Mouse (Mus musculus) pancreas, adult 10 weeks (tissue): ENCODE results near the gene Cct8l1. TPM values are rescaled to one million over a fixed set of nuclear protein-coding genes. Genes with fewer than 3 reads are reported as not detected.

ENCODE experiments used
- polyA plus RNA-seq: library from polyadenylated mRNA; stranded (reverse); fragments of 350-450 nt; fragmentation: Illumina TruSeq; extraction: RNeasy Lipid Tissue Mini Kit (QIAGEN cat#74804); gene quantifications from one replicate; pipeline ENCODE4 v1.2.3, GENCODE M21; 2015; ENCODE audit warnings: low read depth, low replicate concordance; ENCODE audit not compliant: insufficient read depth

Gene Cct8l1
- not detected for polyA plus RNA-seq

DNA sequence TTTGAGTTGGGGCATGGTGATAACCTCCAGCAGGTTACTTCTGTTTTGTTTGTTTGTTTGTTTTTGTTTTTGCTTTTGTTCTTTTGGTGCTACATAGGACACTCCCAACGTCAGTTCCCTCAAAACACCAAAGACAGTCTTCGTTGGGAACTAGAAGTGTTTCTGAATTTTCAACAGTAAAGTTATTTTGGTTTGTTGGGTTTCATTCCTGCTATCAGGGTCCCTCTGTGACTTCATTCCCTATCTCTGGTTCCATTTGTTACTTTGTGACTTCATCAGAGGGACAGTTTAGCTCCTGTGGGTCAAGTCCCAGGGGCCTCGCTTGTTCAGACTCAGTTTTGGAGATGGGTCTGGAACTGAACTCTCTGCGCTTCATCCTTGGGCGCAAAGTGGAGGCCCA lies at the start of gene Cct8l1:
Gene Cct8l1, plus strand, starts transcription at position 301 of the 400 bp plus-strand sequence.

DNA sequence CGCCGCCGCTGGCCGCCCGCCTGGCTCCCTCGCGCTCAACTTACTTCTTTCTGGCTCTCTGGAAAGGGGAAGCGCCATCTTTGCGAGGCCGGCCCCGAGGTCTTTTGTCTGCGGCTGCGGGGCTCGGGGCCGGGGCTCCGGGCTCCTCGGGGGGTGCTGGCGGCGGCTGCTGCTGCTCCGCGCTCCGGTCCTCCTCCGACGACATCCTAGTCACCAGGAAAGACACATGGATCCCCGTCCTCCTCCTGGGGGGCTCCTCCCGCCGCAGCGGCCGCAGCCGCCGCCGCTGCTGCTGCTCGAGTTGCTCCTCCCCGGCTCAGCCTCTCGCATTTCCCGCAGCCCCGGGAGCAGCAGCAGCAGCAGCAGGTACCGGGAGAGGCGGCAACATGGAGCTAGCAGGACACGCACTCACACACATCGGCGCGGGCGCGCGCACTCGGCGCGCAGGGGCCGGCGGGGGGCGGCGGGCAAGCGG lies 17.5 kb upstream of the Cct8l1 start, which contains the start of gene Kmt2c:
Gene Kmt2c, minus strand, starts transcription at position 438 of the 475 bp plus-strand sequence.

Other genes starting within 250 kb of the Cct8l1 start
- gene Kmt2c, start 17.3 kb upstream of the Cct8l1 start, polyA plus RNA-seq, result 10.2 TPM
- gene Xrcc2, start 189.8 kb downstream of the Cct8l1 start, polyA plus RNA-seq, result 0.89 TPM
- 0.54 TPM for gene Actr3b, start 243.9 kb downstream of the Cct8l1 start, polyA plus RNA-seq